In the genomic region with DNA sequence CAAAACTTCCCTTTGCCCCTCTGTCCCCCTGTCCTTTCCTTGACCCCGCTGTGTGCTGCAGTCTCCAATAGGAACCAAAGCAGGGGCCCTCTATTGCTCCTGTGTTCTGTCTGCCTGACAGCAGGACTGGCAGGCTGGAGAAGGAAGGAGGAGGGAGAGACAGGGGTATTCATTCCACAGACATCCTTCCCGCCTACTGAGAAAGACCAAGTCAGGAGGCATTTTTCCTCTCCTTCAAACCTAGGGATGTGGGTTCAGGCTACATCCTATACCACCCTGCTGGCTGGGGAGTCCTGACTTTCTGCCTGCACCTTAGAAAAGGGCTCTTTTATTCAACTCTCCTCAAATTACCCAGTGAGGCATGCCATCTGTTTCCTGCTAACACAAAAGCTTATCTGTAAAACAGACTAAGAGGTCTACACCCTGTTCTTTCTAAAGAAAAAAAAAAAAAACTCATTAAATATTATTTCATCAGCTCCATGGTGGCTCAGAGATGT, we compare ENCODE assay signal across 11 mouse cellular contexts.
DNase-seq lines count a peak whose midpoint lies in the region; ATAC-seq and TF ChIP-seq lines count a peak whose summit lies in the region.
"Had no signal": no experiment of that assay in that cellular context is flagged by ENCODE, and none has a peak within 500 bp of the region (broad histone marks: within the 10 kb centered on the region; RNA-seq: fewer than 3 reads in every experiment).

No protein-coding gene starts in this region.

- H3K36me3 ChIP-seq in hindbrain, embryonic 10.5 days: no peaks in the 10 kb centered on the region
- H3K36me3 ChIP-seq in hindbrain, embryonic 14.5 days (replicated peaks; ENCODE audit: control insufficient read depth, insufficient read depth): no peaks in the 10 kb centered on the region
- no peaks in the 10 kb centered on the region for H3K36me3 ChIP-seq in forebrain, embryonic 16.5 days (ENCODE audit: control insufficient read depth, insufficient read depth)
- H3K36me3 ChIP-seq: liver, embryonic 13.5 days had no signal

- H3K4me2 ChIP-seq in hindbrain, embryonic 14.5 days (replicated peaks): no peak overlapping the region
- H3K4me2 ChIP-seq in forebrain, embryonic 16.5 days (ENCODE audit: low read length): no peak overlapping the region
- H3K4me2 ChIP-seq: liver, embryonic 13.5 days had no signal

- WGBS in hindbrain, embryonic 10.5 days: 15% methylated on average over 2 of the region's 2 CpGs
- WGBS in hindbrain, embryonic 14.5 days: 24% methylated on average over 2 of the region's 2 CpGs
- WGBS in forebrain, embryonic 16.5 days: 15% methylated on average over 2 of the region's 2 CpGs

- H3K9ac ChIP-seq in hindbrain, embryonic 14.5 days: no peak overlapping the region
- no peak overlapping the region for H3K9ac ChIP-seq in forebrain, embryonic 16.5 days (replicated peaks; ENCODE audit: low read depth, low read length)
- H3K9ac ChIP-seq: liver, embryonic 13.5 days had no signal

- peak overlapping the region; percentile 74 for H3K27ac ChIP-seq in hindbrain, embryonic 10.5 days
- no peak overlapping the region; the same call in 1 of the 2 replicates for H3K27ac ChIP-seq in hindbrain, embryonic 14.5 days
- no peak overlapping the region for H3K27ac ChIP-seq in forebrain, embryonic 16.5 days (ENCODE audit: low read length)
- no peak overlapping the region for H3K27ac ChIP-seq in left cerebral cortex, adult 2 months
- H3K27ac ChIP-seq: liver, embryonic 13.5 days had no signal

- intact Hi-C loops in left cerebral cortex, adult 2 months (cut with DNase I): no loop called here

- no peaks in the 10 kb centered on the region for H3K9me3 ChIP-seq in hindbrain, embryonic 10.5 days
- H3K9me3 ChIP-seq in hindbrain, embryonic 14.5 days (ENCODE audit: control insufficient read depth, low read length): no peaks in the 10 kb centered on the region
- H3K9me3 ChIP-seq in forebrain, embryonic 16.5 days (ENCODE audit: control insufficient read depth, low read length): no peaks in the 10 kb centered on the region
- H3K9me3 ChIP-seq: liver, embryonic 13.5 days had no signal

- ATAC-seq in hindbrain, embryonic 14.5 days (ENCODE audit: low FRiP score): no peak
- ATAC-seq in common myeloid progenitor, adult 5-6 weeks (replicated peaks; ENCODE audit: low read depth, poor library complexity, severe bottlenecking): peak; percentile 45
- peak; percentile 45; the same call in 1 of the 2 replicates for ATAC-seq in forebrain, embryonic 16.5 days
- ATAC-seq: activated CD4-positive, CD25-positive, alpha-beta regulatory T cell, adult 4 months had no signal

- H3K27me3 ChIP-seq in hindbrain, embryonic 10.5 days (ENCODE audit: insufficient read depth, poor library complexity, severe bottlenecking): no peaks in the 10 kb centered on the region
- H3K27me3 ChIP-seq in hindbrain, embryonic 14.5 days (ENCODE audit: control insufficient read depth, insufficient read depth, low read length): no peaks in the 10 kb centered on the region
- no peaks in the 10 kb centered on the region for H3K27me3 ChIP-seq in forebrain, embryonic 16.5 days (replicated peaks; ENCODE audit: control insufficient read depth, insufficient read depth, low read length)
- H3K27me3 ChIP-seq: liver, embryonic 13.5 days had no signal

- DNase-seq in hindbrain, embryonic 10.5 days (ENCODE audit: low spot score): peak; percentile 41
- DNase-seq in hindbrain, embryonic 14.5 days (ENCODE audit: low spot score): no peak
- peak; percentile 70 for DNase-seq in neural tube, embryonic 10.5 days (ENCODE audit: extremely low spot score, low spot score)
- no peak for DNase-seq in frontal cortex, postnatal 25 days (ENCODE audit: low spot score in 2 of 2)
- DNase-seq in right cerebral cortex, adult 18-20 months: no peak
- DNase-seq in left cerebral cortex, adult 2 months (ENCODE audit: extremely low spot score in 1 of 2, low spot score in 2 of 2): no peak
- DNase-seq: cerebellum, adult 11-12 months; liver, embryonic 13.5 days had no signal

- TF ChIP-seq CTCF in left cerebral cortex, adult 2 months (IDR thresholded peaks at IDR 0.05): no peak

- peaks cover 21% of the 10 kb centered on the region for H3K4me1 ChIP-seq in hindbrain, embryonic 10.5 days (replicated peaks)
- H3K4me1 ChIP-seq in hindbrain, embryonic 14.5 days (replicated peaks; ENCODE audit: control insufficient read depth, insufficient read depth, low read length): 0 out of 2 replicates have a peak, but pooled peaks cover 4% of the 10 kb centered on the region
- no peaks in the 10 kb centered on the region for H3K4me1 ChIP-seq in forebrain, embryonic 16.5 days (replicated peaks; ENCODE audit: control insufficient read depth, insufficient read depth, low read length)
- H3K4me1 ChIP-seq: liver, embryonic 13.5 days had no signal

- H3K4me3 ChIP-seq in hindbrain, embryonic 10.5 days: no peak overlapping the region
- no peak overlapping the region for H3K4me3 ChIP-seq in hindbrain, embryonic 14.5 days (replicated peaks; ENCODE audit: low read length)
- H3K4me3 ChIP-seq in forebrain, embryonic 16.5 days (replicated peaks; ENCODE audit: low read length): no peak overlapping the region
- no peak overlapping the region for H3K4me3 ChIP-seq in left cerebral cortex, adult 2 months
- H3K4me3 ChIP-seq: liver, embryonic 13.5 days had no signal

Comparison
In these comparisons a context has a peak if more than half of its experiments do, and no peak if none do; other contexts are left out.
1. DNase-seq: peak in hindbrain, embryonic 10.5 days (single experiment) and neural tube, embryonic 10.5 days (single experiment); none in hindbrain, embryonic 14.5 days (single experiment), frontal cortex, postnatal 25 days (0 of 2), right cerebral cortex, adult 18-20 months (single experiment) and left cerebral cortex, adult 2 months (0 of 2).